Mouse (Mus musculus): ENCODE data around the gene Klhl9. TPM values are rescaled to one million over a fixed set of nuclear protein-coding genes. Genes with fewer than 3 reads are reported as not detected.

Gene Klhl9
- total and polyA plus RNA-seq, 2 experiments = 9.8 to 68.1 TPM

DNA sequence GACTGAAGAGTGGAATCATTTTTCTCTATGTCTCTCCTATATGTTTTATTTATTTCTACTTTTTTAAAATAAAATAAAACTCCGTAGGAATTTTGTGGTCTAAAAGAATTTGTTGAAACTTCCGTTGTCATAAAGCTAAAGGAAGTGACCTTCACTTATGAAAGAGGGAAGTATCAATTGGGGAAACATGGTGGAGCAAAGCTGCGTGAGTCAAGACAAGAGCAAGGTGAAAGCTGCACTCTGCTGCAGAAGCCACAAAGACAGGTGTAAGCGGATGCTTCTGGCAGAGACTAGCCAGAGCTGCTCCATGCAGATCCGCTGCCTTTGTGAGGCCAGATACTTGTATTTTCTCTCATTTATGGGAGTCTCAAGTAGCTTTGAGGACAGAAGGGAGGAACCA is 23.5 kb downstream of the Klhl9 start:
- no peak overlapping the region for H3K4me3 ChIP-seq (ENCODE audit: insufficient read depth, low read depth, low read length)
- H3K36me3 ChIP-seq (ENCODE audit: control insufficient read depth, insufficient read depth, low read length) = no peaks in the 10 kb centered on the region
- H3K4me1 ChIP-seq (ENCODE audit: control insufficient read depth, insufficient read depth, low read length) = no peaks in the 10 kb centered on the region
- no peak for TF ChIP-seq POLR2A (IDR thresholded peaks at IDR 0.05; ENCODE audit: extremely low read depth, insufficient read depth, low read length)
- no peak for TF ChIP-seq CTCF (IDR thresholded peaks at IDR 0.05; ENCODE audit: low read depth, low read length)
- H3K9ac ChIP-seq (ENCODE audit: low read depth, low read length) = no peak overlapping the region
- WGBS = 82% methylated on average over 5 of the region's 5 CpGs
- no peak for DNase-seq (ENCODE audit: extremely low read depth, low read depth, low spot score)
- H3K27me3 ChIP-seq (ENCODE audit: control insufficient read depth, insufficient read depth, low read length) = no peaks in the 10 kb centered on the region
- no peaks in the 10 kb centered on the region for H3K79me2 ChIP-seq (ENCODE audit: control insufficient read depth, insufficient read depth, low read length)
- no peak overlapping the region for H3K27ac ChIP-seq (replicated peaks; ENCODE audit: insufficient read depth, low read depth, low read length)

DNA sequence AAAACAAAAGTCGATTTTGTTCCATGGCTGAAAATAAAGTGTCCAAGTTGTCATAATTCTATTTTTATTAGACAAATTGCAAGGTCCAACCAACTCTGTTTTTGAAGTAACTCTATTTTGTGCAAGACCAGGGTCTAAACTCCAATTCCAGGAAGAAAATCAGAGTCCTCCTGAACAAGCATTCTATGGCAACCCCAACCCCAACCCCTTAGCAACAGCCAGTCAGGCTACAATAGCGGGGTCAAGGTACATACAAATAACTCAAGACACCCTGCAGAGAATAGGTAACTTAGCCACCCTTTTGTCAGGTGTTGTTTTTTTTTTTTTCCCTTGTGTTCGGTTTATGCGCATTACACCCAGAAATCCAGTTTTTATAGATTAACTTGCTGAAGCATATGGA is 24.5 kb downstream of the Klhl9 start:
- no peaks in the 10 kb centered on the region for H3K4me1 ChIP-seq (ENCODE audit: control insufficient read depth, insufficient read depth, low read length)
- H3K27ac ChIP-seq (replicated peaks; ENCODE audit: insufficient read depth, low read depth, low read length) = no peak overlapping the region
- H3K27me3 ChIP-seq (ENCODE audit: control insufficient read depth, insufficient read depth, low read length) = no peaks in the 10 kb centered on the region
- no peak for TF ChIP-seq POLR2A (IDR thresholded peaks at IDR 0.05; ENCODE audit: extremely low read depth, insufficient read depth, low read length)
- no peak for TF ChIP-seq CTCF (IDR thresholded peaks at IDR 0.05; ENCODE audit: low read depth, low read length)
- DNase-seq (ENCODE audit: extremely low read depth, low read depth, low spot score) = no peak
- no peaks in the 10 kb centered on the region for H3K36me3 ChIP-seq (ENCODE audit: control insufficient read depth, insufficient read depth, low read length)
- no peaks in the 10 kb centered on the region for H3K79me2 ChIP-seq (ENCODE audit: control insufficient read depth, insufficient read depth, low read length)
- no peak overlapping the region for H3K9ac ChIP-seq (ENCODE audit: low read depth, low read length)
- 82% methylated on average over 4 of the region's 4 CpGs for WGBS
- no peak overlapping the region for H3K4me3 ChIP-seq (ENCODE audit: insufficient read depth, low read depth, low read length)

DNA sequence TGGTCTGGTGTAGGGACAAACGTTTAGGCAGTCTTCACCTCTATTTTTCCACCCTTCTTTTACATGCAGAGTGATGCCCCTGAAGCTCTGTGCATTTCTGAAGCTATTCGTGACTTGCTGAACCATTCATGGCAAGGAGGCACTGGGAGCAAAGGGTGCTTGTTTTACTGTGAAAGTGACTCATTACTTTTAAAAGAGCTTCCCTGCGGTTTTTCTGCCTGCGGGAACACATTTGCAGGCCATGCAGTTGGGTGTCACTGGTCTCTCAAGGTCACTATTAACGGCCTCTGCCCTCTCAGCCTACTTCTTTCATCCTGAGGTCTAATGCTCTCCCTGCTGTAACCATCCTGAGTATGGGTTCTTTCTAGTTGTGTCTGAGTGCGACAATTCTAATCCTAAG is 25.2 kb downstream of the Klhl9 start:
- Histone ChIP-seq H3K27ac (replicated peaks; ENCODE audit: insufficient read depth, low read depth, low read length) (no peak overlapping the region), H3K27me3 (ENCODE audit: control insufficient read depth, insufficient read depth, low read length) (no peaks in the 10 kb centered on the region), H3K4me3 (ENCODE audit: insufficient read depth, low read depth, low read length) (no peak overlapping the region), H3K79me2 (ENCODE audit: control insufficient read depth, insufficient read depth, low read length) (no peaks in the 10 kb centered on the region), H3K36me3 (ENCODE audit: control insufficient read depth, insufficient read depth, low read length) (no peaks in the 10 kb centered on the region), H3K4me1 (ENCODE audit: control insufficient read depth, insufficient read depth, low read length) (no peaks in the 10 kb centered on the region), H3K9ac (ENCODE audit: low read depth, low read length) (no peak overlapping the region)
- WGBS = 54% methylated on average over 6 of the region's 6 CpGs
- DNase-seq (ENCODE audit: extremely low read depth, low read depth, low spot score) = no peak
- TF ChIP-seq POLR2A (IDR thresholded peaks at IDR 0.05; ENCODE audit: extremely low read depth, insufficient read depth, low read length) = no peak
- no peak for TF ChIP-seq CTCF (IDR thresholded peaks at IDR 0.05; ENCODE audit: low read depth, low read length)

DNA sequence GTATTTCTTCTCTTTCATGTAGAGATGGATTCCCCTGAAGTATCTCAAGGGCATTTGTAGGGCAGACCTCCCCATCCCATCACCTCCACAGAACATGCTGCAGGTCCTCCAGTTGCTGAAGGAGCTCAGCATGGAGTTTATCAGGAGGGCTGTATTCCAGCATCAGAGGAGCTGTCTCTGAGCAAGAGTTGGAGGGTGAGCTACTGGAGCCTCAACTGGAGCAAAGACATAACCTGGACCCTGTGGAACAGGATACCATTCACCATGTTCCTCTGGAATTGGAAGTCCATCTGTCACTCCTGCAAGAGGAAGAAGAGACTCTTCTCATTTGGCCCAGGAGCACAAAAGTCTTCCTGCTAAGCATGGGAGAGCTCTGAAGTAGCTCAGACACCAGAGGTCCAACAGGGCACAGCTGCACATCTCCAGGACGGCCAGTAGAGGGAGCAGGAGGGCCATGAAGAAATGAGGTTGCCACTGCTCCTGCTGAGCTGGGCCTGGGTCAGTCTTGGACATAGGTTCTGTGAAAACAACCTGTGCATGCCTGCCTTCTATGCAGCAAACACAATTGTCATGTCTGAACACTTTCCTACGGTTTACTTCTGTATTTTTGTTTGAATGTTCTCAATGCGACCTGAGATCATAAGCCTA is 25.9 kb downstream of the Klhl9 start:
- H3K4me3 ChIP-seq (ENCODE audit: insufficient read depth, low read depth, low read length) = no peak overlapping the region
- H3K27ac ChIP-seq (replicated peaks; ENCODE audit: insufficient read depth, low read depth, low read length) = no peak overlapping the region
- no peaks in the 10 kb centered on the region for H3K36me3 ChIP-seq (ENCODE audit: control insufficient read depth, insufficient read depth, low read length)
- no peaks in the 10 kb centered on the region for H3K79me2 ChIP-seq (ENCODE audit: control insufficient read depth, insufficient read depth, low read length)
- no peaks in the 10 kb centered on the region for H3K27me3 ChIP-seq (ENCODE audit: control insufficient read depth, insufficient read depth, low read length)
- TF ChIP-seq CTCF (IDR thresholded peaks at IDR 0.05; ENCODE audit: low read depth, low read length) (peak; percentile 100), POLR2A (IDR thresholded peaks at IDR 0.05; ENCODE audit: extremely low read depth, insufficient read depth, low read length) (no peak)
- no peak overlapping the region for H3K9ac ChIP-seq (ENCODE audit: low read depth, low read length)
- WGBS = 29% methylated on average over 3 of the region's 3 CpGs
- H3K4me1 ChIP-seq (ENCODE audit: control insufficient read depth, insufficient read depth, low read length) = no peaks in the 10 kb centered on the region
- DNase-seq (ENCODE audit: extremely low read depth, low read depth, low spot score) = peak; percentile 49

DNA sequence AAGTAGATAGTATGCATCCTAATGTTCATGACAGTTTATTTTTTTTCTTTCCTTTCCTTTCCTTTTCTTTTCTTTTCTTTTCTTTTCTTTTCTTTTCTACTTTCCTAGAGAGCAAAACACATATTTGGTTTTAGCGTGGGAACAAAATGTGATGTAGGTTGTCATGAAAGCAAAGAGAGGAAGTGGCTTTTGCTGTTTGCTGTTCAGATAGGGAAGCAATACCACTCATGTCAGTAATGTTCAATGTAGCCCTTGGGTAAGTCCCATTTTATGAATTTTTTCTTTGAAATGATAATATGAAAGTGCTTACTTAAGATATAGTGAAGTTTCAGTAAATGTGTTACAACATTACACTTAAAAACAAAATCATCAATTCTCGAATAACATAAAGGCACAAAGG is 28.9 kb downstream of the Klhl9 start:
- no peaks in the 10 kb centered on the region for H3K27me3 ChIP-seq (ENCODE audit: control insufficient read depth, insufficient read depth, low read length)
- H3K9ac ChIP-seq (ENCODE audit: low read depth, low read length) = no peak overlapping the region
- H3K36me3 ChIP-seq (ENCODE audit: control insufficient read depth, insufficient read depth, low read length) = no peaks in the 10 kb centered on the region
- TF ChIP-seq POLR2A (IDR thresholded peaks at IDR 0.05; ENCODE audit: extremely low read depth, insufficient read depth, low read length) = no peak
- no peak for TF ChIP-seq CTCF (IDR thresholded peaks at IDR 0.05; ENCODE audit: low read depth, low read length)
- DNase-seq (ENCODE audit: extremely low read depth, low read depth, low spot score) = no peak
- no peaks in the 10 kb centered on the region for H3K4me1 ChIP-seq (ENCODE audit: control insufficient read depth, insufficient read depth, low read length)
- H3K79me2 ChIP-seq (ENCODE audit: control insufficient read depth, insufficient read depth, low read length) = no peaks in the 10 kb centered on the region
- no peak overlapping the region for H3K27ac ChIP-seq (replicated peaks; ENCODE audit: insufficient read depth, low read depth, low read length)
- H3K4me3 ChIP-seq (ENCODE audit: insufficient read depth, low read depth, low read length) = no peak overlapping the region
- 70% methylated on average over 2 of the region's 2 CpGs for WGBS

DNA sequence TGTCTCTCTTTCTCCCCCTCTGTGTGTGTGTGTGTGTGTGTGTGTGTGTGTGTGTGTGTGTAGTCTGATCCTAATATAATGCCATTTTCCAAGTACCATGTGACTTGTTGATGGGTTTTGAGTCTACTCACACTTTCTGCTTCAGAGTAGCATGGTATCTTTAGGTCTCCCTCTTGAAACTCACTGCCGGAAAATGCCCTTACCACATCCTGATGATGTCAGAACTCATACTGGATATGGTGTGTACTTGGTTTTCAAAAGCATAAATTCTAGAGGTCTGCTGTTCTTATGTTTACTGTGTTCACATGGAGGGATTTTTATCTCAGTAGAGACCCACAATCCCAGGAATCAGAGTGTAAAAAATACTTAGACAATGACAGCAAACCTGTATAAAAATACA is 29.7 kb downstream of the Klhl9 start:
- WGBS = 59% methylated on average over 1 of the region's 1 CpGs

More for the DNA sequence above, 29.7 kb downstream of the Klhl9 start:
- Histone ChIP-seq H3K4me3 (ENCODE audit: insufficient read depth, low read depth, low read length) (no peak overlapping the region), H3K27ac (replicated peaks; ENCODE audit: insufficient read depth, low read depth, low read length) (no peak overlapping the region), H3K9ac (ENCODE audit: low read depth, low read length) (no peak overlapping the region), H3K27me3 (ENCODE audit: control insufficient read depth, insufficient read depth, low read length) (no peaks in the 10 kb centered on the region), H3K4me1 (ENCODE audit: control insufficient read depth, insufficient read depth, low read length) (no peaks in the 10 kb centered on the region), H3K36me3 (ENCODE audit: control insufficient read depth, insufficient read depth, low read length) (no peaks in the 10 kb centered on the region), H3K79me2 (ENCODE audit: control insufficient read depth, insufficient read depth, low read length) (no peaks in the 10 kb centered on the region)
- DNase-seq (ENCODE audit: extremely low read depth, low read depth, low spot score) = no peak
- no peak for TF ChIP-seq CTCF (IDR thresholded peaks at IDR 0.05; ENCODE audit: low read depth, low read length)
- no peak for TF ChIP-seq POLR2A (IDR thresholded peaks at IDR 0.05; ENCODE audit: extremely low read depth, insufficient read depth, low read length)

Measured in liver, adult 2 months (tissue).